Mouse (Mus musculus) megakaryocyte, adult 5-6 weeks (primary cell): ENCODE measurements at regions not wholly inside any gene's neighbourhood (a gene's known extent, or its start where the extent isn't known, plus 50 kb on each side); places are given as distances from the start of the nearest gene placed in this dataset.

ENCODE experiments used
- ATAC-seq: 2 replicates; pipeline ENCODE4 v1.8.0; 2016; ENCODE audit warnings: mild to moderate bottlenecking, inconsistent platforms; ENCODE audit not compliant: poor library complexity, severe bottlenecking

DNA sequence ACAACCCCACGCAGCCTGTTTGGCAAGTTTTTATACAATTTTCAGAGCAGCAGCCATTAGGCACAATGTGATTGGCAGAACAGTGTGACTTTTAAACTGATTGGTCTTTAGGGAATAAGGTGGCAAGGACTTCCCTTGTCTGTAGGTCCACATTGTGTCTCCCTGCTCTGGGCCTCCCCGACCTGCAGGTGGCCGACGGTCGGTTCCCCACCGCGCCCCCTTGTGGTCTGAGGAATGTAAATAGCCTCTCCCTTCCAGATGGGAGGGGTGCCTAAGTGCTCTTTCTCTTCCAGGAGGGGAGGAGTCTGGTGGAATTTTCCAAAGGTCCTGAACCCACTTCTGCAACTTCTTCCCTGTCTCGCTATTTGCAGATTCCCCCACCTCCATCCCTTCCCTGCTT is 52.5 kb upstream of the Prr5 start:
- ATAC-seq, result peak; percentile 61

GRCm38 (mm10) chr15:84613536-84614527 is 55.6 kb upstream of the Prr5 start:
- ATAC-seq, result peak; percentile 83

DNA sequence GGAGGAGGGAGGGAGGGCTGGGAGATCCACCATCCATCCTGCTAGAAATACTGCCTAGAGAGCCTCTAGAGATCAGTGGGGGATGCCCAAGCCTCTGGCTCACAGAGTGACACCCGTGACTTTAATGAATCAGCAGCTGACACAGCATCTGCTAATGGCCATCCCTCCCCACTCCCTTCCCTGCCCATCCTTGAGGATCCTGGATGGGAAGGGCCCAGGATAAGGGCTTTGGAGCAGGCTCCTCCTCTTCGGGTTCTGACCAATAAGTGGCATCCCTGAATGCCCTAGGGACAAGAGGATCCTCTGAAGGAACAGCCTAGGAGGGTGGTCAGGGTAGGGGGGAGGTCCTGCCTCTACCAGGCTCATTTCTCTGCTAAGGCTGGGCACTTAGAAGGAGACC is 55.3 kb upstream of the Rtl6 start:
- no peak for ATAC-seq

DNA sequence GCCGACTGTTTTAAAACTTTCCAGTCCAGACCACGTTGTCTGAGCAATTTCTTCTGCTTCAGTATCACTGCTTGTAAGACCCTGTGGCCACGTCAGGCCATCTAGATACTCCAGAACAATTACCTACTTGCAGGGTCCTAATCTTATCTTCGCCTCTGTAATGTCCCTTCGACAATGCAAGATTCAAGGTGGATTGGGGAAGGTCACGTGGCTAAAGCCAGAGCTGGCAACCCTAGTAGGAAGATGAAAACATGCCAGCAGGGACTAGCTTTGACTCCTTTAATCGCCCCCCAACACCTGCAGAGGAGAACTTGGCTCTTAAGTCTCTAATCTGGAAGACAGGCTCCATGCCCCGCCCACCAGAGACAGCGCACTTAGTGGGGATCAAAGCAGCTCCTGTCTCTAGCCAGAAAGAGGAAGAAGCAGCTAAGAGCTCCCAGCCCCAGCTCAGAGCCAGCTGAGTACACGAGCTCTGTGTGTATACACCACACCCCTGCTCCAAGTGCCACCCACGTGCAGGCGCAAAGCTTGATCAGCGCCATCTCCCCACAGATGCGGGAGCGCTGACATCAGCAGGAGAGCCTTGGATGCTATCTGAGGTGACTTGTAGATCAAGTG is 52.3 kb upstream of the Rtl6 start:
- ATAC-seq, result peak; percentile 69

DNA sequence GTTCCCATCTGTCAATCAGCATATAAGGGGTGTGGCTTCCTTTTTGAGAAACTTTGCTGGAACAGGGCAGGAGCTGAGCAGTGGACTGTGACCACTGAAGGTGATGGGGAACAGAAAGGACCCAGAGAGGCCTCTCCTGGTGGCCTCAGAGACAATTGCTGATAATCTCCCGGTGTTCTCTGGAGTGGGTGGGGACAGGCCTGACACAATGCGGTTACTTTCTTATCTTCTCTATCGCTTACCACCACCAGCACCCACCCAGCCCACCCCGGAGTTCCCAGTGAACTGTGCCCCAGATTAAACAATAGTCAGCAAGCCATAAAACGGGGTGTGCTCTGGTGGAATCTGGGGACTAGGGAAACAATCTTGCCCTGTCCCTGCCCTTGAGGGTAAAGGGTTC is 51.4 kb upstream of the Rtl6 start:
- ATAC-seq, result no peak
